Mouse (Mus musculus): ENCODE measurements around the gene Wt1.

DNA sequence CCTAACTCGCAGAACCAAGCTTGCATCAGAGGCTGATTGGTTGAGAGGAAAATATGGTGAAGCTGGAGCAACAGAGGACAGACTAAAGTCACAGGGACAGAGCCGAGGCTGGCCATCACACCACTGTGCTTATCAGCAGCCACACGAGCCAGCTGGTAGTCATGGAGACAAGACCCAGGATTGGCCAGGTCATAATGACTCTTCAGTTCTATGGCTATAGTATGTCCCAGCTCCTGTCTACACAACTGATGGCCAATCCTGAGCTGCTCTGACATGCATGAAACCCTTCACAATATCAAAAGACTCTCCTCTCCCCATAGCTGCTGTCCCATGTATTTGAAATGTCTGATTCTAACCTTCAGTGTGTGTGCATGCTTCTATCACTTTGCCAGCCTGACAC lies 38.3 kb upstream of the Wt1 start:
- TF ChIP-seq POLR2A (IDR thresholded peaks at IDR 0.05; ENCODE audit: low read depth, low read length) (no peak), CTCF (conservative IDR thresholded peaks at IDR 0.05; ENCODE audit: insufficient read depth, insufficient read length, low read depth, low read length) (no peak)

All from kidney, adult 2 months (tissue).